Mouse (Mus musculus) common myeloid progenitor, adult 5-6 weeks (primary cell): ENCODE data around the gene Bax. TPM values are rescaled to one million over a fixed set of nuclear protein-coding genes. Genes with fewer than 3 reads are reported as not detected.

Source experiments
- ATAC-seq: replicated peaks from 2 replicates; pipeline ENCODE4 v1.8.0; 2016; ENCODE audit warnings: low read depth, mild to moderate bottlenecking, moderate TSS enrichment, inconsistent platforms; ENCODE audit not compliant: poor library complexity, severe bottlenecking
- total RNA-seq: library from RNA; stranded (forward); fragments of 200-1000, 187-1606 nt; gene quantifications from 2 replicates; pipeline ENCODE4 v1.2.3, GENCODE M21; 2017

Gene Bax
- total RNA-seq, 1 experiment from 2014 or later = 34.0 TPM

- 0 out of 2 replicates have a peak, but pooled peaks have one; percentile 9 for ATAC-seq
Observed at GRCm38 (mm10) chr7:45458748-45459563, 7.7 kb downstream of the Bax start.

GRCm38 (mm10) chr7:45457204-45458060 lies 9.3 kb downstream of the Bax start:
- peak; percentile 22 for ATAC-seq

GRCm38 (mm10) chr7:45456721-45457203 lies 9.9 kb downstream of the Bax start:
- no peak for ATAC-seq

DNA sequence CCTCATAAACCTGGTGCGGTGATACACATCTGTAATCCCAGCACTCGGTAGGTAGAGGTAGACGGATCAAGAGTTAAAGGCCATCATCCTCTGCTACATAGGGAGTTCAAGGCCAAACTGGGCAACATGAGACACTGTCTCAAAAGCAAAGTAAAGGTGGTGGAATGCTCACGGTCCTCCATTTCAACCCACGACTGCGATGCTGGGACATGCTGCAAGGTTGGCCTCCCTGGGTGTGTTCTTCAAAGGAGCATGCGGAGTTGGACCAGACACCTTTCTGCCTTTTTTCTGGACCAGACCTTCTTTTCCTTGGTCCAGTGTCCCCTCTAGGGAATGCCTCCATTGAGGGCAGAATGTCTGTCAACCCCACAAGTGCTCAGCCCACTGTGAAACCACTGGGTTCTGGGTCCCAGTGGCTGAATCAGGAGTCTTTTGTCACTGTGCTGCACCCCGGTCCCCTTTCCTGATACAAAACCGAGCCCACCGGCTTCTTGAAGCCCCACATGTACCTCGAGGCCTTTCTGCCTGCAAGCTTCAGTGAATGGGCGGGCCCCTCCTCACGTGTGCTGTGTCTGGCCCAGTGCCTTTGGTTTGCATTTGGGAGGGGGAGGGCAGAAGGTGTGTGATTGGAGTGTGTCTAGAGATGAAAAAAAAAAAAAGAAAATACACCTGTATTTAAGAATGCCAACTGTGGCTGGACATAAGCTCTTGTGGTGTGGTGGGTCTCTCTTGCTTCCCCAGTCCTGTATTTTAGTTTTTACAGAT lies 10.6 kb downstream of the Bax start:
- ATAC-seq = no peak

GRCm38 (mm10) chr7:45454971-45455370 lies 11.7 kb downstream of the Bax start:
- no peak for ATAC-seq

GRCm38 (mm10) chr7:45451344-45451982 lies 15.2 kb downstream of the Bax start:
- ATAC-seq = peak; percentile 88

DNA sequence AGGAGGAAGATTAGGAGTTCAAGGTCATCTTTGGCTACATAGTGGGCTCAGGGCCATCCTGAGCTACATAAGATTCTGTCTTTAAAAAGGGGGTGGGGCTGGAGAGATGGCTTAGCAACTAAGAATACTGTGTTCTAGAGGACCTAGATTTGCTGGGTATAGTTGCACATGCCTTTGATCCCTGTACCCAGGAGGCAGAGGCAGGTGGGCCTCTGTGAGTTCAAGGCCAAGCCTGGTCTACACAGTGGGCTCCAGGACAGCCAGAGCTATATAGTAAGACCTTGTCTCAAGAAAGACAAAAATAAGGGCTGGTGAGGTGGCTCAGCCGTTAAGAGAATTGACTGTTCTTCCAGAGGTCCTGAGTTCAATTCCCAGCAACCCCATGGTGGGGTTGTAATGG lies 16.7 kb downstream of the Bax start:
- no peak for ATAC-seq

- ATAC-seq = peak; percentile 73
Observed at GRCm38 (mm10) chr7:45447325-45447990, 19.2 kb downstream of the Bax start.

- no peak for ATAC-seq
Observed at GRCm38 (mm10) chr7:45446589-45446988, 20.1 kb downstream of the Bax start.

GRCm38 (mm10) chr7:45443526-45444420 lies 22.9 kb downstream of the Bax start:
- ATAC-seq = no peak

GRCm38 (mm10) chr7:45437521-45438276 lies 29.0 kb downstream of the Bax start, which contains the start of gene Ruvbl2:
TSS of gene Ruvbl2 (minus strand) at chr7:45438096.
- ATAC-seq = no peak

- ATAC-seq = no peak
Observed at GRCm38 (mm10) chr7:45437046-45437445, 29.7 kb downstream of the Bax start.

DNA sequence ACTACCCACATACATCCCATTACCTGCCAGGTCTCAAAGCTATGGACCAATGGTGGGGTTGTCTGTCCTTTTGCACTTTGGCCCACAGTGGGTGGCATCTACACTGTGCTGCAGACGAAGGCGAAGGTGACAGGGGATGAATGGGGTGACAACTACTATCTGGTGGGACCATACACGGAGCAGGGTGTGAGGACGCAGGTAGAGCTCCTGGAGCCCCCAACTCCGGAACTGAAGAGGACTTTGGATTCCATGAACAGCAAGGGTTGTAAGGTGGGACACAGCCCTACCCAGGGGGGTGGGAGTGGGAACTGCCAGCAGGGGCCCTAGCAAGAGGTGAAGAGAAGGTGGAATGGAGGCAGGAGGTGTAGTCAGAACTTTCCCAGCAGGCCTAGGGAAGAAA lies 30.3 kb downstream of the Bax start:
- ATAC-seq = no peak

DNA sequence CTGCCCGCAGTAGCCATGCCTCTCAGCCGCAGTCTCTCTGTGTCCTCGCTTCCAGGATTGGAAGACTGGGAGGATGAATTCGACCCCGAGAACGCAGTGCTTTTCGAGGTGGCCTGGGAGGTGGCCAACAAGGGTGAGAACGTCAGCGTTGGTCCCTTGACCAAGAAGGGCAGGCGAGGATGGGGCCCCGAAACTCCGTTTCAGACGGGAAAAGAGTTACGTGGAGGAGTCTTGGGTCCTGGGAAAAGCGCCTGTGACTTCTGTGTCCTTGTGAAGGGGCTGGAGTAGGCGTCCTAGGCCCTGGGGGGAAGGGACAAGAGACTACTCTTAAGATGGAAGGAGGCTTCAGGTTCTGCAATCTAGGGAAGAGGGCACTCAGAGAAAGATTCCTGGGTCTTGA lies 31.7 kb downstream of the Bax start:
- ATAC-seq = no peak

GRCm38 (mm10) chr7:45434203-45435015 lies 32.3 kb downstream of the Bax start, which contains the start of gene Gys1:
TSS of gene Gys1 (plus strand) at chr7:45434844.
- peak; percentile 91 for ATAC-seq

- no peak for ATAC-seq
Observed at GRCm38 (mm10) chr7:45433835-45434202, 32.9 kb downstream of the Bax start.

- ATAC-seq = no peak
Observed at GRCm38 (mm10) chr7:45426556-45426955, 40.1 kb downstream of the Bax start.
